Mouse (Mus musculus) kidney, adult 8-10 months (tissue): ENCODE measurements at regions not wholly inside any gene's neighbourhood (a gene's known extent, or its start where the extent isn't known, plus 50 kb on each side); places are given as distances from the start of the nearest gene placed in this dataset.

Experiments used
- DNase-seq, 2 experiments: peaks; one replicate each; pipeline ENCODE4 v3.0.0; 2022

DNA sequence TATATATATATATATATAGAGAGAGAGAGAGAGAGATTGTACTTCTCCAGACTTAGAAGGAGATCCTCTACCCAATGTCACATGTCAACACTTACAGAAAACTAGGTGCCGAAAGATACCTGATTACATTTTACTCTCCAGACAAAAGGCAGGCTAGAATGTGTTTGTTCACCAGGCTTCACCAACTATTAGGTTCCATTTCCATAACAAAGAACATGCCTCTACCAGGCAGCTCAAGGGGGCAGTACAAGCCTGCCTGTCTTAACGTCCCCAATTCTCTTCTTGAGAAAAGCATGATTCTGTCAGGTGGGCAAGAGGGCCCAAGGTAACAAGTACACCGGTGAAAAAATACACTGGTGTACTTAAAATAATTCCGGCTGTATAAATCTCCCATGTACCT lies 72.8 kb upstream of the Med14 start:
- no peak for DNase-seq

DNA sequence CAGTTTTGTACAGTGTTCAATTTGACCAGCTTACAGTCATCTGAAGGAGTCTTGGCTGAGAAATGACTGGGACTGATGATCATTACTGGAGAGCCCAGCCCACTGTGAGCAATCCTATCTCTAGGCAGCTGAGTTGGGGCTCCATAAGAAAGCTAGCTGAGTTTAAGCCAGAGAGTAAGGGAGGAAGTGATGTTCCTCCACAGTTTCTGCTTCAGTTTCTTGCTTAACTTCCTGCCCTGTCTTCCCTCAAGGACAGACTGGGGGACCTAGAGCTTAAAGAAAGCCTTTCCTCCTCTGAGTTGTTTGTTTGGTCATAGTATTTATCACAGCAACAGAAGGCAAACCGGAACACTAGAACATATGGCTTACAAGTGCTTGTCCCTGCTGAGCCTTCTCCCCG lies 70.8 kb upstream of the Med14 start:
- no peak for DNase-seq

- no peak for DNase-seq
These were observed 67.3 kb upstream of the Med14 start for GRCm38 (mm10) chrX:12829165-12829564.

DNA sequence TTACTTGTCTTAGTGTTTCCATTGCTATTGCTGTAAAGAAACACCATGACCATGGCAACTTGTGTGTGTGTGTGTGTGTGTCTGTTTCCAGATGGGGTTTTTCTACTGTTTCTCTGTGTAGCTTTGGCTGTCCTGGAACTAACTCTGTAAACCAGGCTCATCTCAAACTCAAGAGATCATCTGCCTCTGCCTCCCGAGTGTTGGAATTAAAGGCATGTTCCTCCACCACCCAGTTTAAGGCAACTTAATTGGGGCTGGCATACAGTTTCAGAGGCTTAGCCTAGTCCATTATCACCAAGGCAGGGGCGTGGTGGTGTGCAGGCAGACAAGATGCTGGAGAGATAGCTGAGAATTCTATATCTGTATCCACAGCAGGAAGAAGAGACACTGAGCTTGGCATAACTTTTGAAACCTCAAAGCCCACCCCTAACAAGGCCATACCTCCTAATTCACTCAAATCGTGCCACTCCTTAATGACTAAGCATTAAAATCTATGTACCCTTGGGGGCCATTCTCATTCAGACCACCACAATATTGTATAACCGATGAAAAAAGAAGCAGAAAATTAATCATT lies 65.5 kb upstream of the Med14 start:
- DNase-seq, result no peak

- no peak for DNase-seq
These were observed 64.8 kb upstream of the Med14 start for GRCm38 (mm10) chrX:12826646-12827045.

GRCm38 (mm10) chrX:12825262-12825661 lies 63.4 kb upstream of the Med14 start:
- no peak for DNase-seq

DNA sequence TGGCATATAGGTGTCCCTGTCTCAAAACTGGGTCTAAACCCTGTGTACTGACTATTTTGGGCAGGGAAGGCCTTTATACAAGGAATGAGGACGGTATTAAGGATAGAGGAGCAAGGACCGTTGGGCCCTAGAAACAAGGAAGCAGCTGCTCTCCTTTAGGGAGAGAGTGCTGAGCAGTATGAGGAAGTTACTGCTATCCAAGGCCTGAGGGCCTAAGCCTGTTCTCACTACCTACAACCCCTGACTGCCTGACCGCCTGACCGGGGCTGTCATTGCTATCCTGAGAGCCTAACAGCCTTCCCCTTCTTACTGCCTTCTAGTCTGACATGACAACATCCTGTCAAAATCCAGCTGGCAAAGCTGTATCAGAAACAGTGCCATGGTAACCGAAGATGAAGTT lies 62.6 kb upstream of the Med14 start:
- no peak for DNase-seq

- DNase-seq, result no peak
These were observed 60.9 kb upstream of the Med14 start for GRCm38 (mm10) chrX:12822777-12823176.

DNA sequence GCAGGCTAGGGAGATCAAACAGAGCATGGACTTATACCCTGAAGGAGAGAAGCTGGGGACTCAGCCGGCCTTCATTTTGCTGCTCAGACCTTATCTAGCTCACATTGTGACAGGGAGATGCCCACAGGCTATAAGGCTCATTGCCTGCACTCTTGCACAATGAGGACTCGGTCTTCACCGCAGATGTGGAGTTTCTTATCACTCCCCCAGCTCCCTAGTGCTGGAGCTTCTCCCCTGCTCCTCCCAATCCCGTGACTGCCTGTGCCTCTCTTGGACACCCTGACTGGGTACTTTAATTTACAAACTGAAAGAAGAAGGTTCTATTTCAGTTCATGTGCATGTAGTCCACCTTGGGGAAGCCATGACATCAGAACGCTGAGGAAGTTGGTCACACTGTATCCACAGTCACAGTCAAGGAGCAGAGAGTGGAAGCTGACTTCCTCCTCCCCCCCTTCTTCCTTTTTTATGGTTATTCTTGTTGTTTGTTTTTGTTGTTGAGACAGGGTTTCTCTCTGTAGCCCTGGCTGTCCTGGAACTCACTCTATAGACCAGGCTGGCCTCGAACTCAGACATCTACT lies 51.3 kb upstream of the Med14 start:
- no peak for DNase-seq
